Mouse (Mus musculus) CH12.LX (cell line): Measurements from ENCODE around the gene Kctd3. TPM values are rescaled to one million over a fixed set of nuclear protein-coding genes. Genes with fewer than 3 reads are reported as not detected.

Source experiments
- DNase-seq: peaks from one replicate; pipeline ENCODE4 v3.0.0-alpha.2; 2013; ENCODE audit errors: extremely low read depth
- H3K27ac ChIP-seq: 2 replicates; pipeline ENCODE4 v1.5.1; 2012; ENCODE audit warnings: low read depth, mild to moderate bottlenecking, control low read depth, moderate library complexity; ENCODE audit not compliant: insufficient read depth
- H3K27me3 ChIP-seq: replicated peaks from 2 replicates; pipeline ENCODE3; 2012; ENCODE audit warnings: inconsistent platforms
- H3K36me3 ChIP-seq, 2 experiments: replicated peaks in 1 of 2; 2 replicates each; pipeline versions ENCODE3 to v1.6.1; 2012; ENCODE audit warnings: inconsistent platforms in 1 of 2, low read length in 1 of 2, mild to moderate bottlenecking in 1 of 2, mixed read lengths in 1 of 2, moderate library complexity in 1 of 2; ENCODE audit not compliant: control insufficient read depth in 1 of 2, insufficient read depth in 1 of 2
- H3K4me1 ChIP-seq, 2 experiments: 2 replicates each; pipeline ENCODE4 v1.6.1; 2012; ENCODE audit warnings: inconsistent platforms in 1 of 2, moderate library complexity in 1 of 2; ENCODE audit not compliant: insufficient read depth in 2 of 2, control insufficient read depth in 1 of 2
- H3K4me2 ChIP-seq: 2 replicates; pipeline ENCODE4 v1.6.1; 2012; ENCODE audit warnings: low read depth, mild to moderate bottlenecking, control low read depth; ENCODE audit not compliant: poor library complexity, insufficient read depth, severe bottlenecking
- H3K4me3 ChIP-seq, 3 experiments: fragments of 150-350 bp in 1 of 3; sonication (generic) in 1 of 3; replicated peaks in 1 of 3; 2 replicates each; pipeline versions ENCODE3 to v1.5.1; 2011 to 2012; ENCODE audit warnings: low read depth in 2 of 3, low read length in 2 of 3, mild to moderate bottlenecking in 2 of 3, moderate library complexity in 2 of 3, control low read depth in 1 of 3, improper control_type of control experiment in 1 of 3, inconsistent platforms in 1 of 3, mixed read lengths in 1 of 3; ENCODE audit not compliant: poor library complexity in 1 of 3
- H3K79me2 ChIP-seq: replicated peaks from 2 replicates; pipeline ENCODE4 v1.6.1; 2012; ENCODE audit warnings: mild to moderate bottlenecking, moderate library complexity; ENCODE audit not compliant: control insufficient read depth, poor library complexity, insufficient read depth, severe bottlenecking; ENCODE audit errors: extremely low read depth
- H3K9ac ChIP-seq: 2 replicates; pipeline ENCODE4 v1.6.1; 2012; ENCODE audit warnings: low read depth, mild to moderate bottlenecking, control low read depth, moderate library complexity; ENCODE audit not compliant: insufficient read depth
- H3K9me3 ChIP-seq: replicated peaks from 2 replicates; pipeline ENCODE3; 2012; ENCODE audit warnings: low read length, inconsistent platforms, mixed read lengths
- BHLHE40 ChIP-seq: IDR thresholded peaks from 2 replicates; pipeline ENCODE4 v1.6.1; 2011; ENCODE audit warnings: mild to moderate bottlenecking, low read depth, low read length, improper control_type of control experiment
- NELFE ChIP-seq: IDR thresholded peaks from 2 replicates; pipeline ENCODE4 v1.6.1; 2011; ENCODE audit warnings: low read depth, low read length, improper control_type of control experiment
- NRF1 ChIP-seq: IDR thresholded peaks from 2 replicates; pipeline ENCODE4 v1.6.1; 2014; ENCODE audit warnings: low read depth, mild to moderate bottlenecking, inconsistent platforms, low read length, improper control_type of control experiment, moderate library complexity
- POLR2A ChIP-seq: IDR thresholded peaks from 2 replicates; pipeline ENCODE4 v1.6.1; 2011; ENCODE audit warnings: low read depth, mild to moderate bottlenecking, improper control_type of control experiment, low read length
- RCOR1 ChIP-seq: conservative IDR thresholded peaks from 2 replicates; pipeline ENCODE4 v1.6.1; 2012; ENCODE audit warnings: low read depth, mild to moderate bottlenecking, inconsistent platforms, low read length, improper control_type of control experiment
- SMC3 ChIP-seq: IDR thresholded peaks from 2 replicates; pipeline ENCODE4 v1.6.1; 2011; ENCODE audit warnings: low read depth, low read length, improper control_type of control experiment
- TCF12 ChIP-seq: IDR thresholded peaks from 2 replicates; pipeline ENCODE4 v1.6.1; 2014; ENCODE audit warnings: low read depth, mild to moderate bottlenecking, inconsistent platforms, low read length, improper control_type of control experiment
- UBTF ChIP-seq: IDR thresholded peaks from 2 replicates; pipeline ENCODE4 v1.6.1; 2012; ENCODE audit warnings: low read depth, mild to moderate bottlenecking, inconsistent platforms, low read length, improper control_type of control experiment, moderate library complexity
- USF1 ChIP-seq: IDR thresholded peaks from 2 replicates; pipeline ENCODE4 v1.6.1; 2014; ENCODE audit warnings: low read depth, mild to moderate bottlenecking, inconsistent platforms, low read length, improper control_type of control experiment
- dilution Hi-C: fragments of 300-500 bp; cut with MboI; formaldehyde crosslinking; loops from 2 replicates; pipeline ENCODE4 v1.14.3; 2020; ENCODE audit warnings: low sequenced_read_pairs; ENCODE audit not compliant: extremely low pct_unique_long_range_greater_than_20kb, extremely low pct_ligation_motif_present
- in situ Hi-C: fragments of 300-500 bp; cut with MboI; formaldehyde crosslinking; loops from 3 replicates; pipeline ENCODE4 v1.14.3; 2019; ENCODE audit warnings: low sequenced_read_pairs, low pct_ligation_motif_present, low pct_unique_long_range_greater_than_20kb, mixed read lengths
- polyA plus RNA-seq: library from polyadenylated mRNA; unstranded; fragments of >175 nt; gene quantifications from 2 replicates; pipeline ENCODE4 v1.2.1, GENCODE M21; 2012; ENCODE audit warnings: low read depth; ENCODE audit not compliant: insufficient read length
- total RNA-seq, 2 experiments: library from RNA; depleted of rRNA; stranded (reverse); fragments of 300-350 nt in 1 of 2; fragments of >200 nt in 1 of 2; gene quantifications; 2 replicates each; pipeline ENCODE4 v1.2.3; 2012 to 2014

Kctd3 gene
- total and polyA plus RNA-seq, 3 experiments, result 8.9 to 18.0 (median 15.4) TPM

GRCm38 (mm10) chr1:189015372-189015771 is 7.7 kb upstream of the Kctd3 start:
- no peak overlapping the region for H3K27ac ChIP-seq
- H3K4me3 ChIP-seq, result no peak overlapping the region
- in situ Hi-C loops (no loop called here), dilution Hi-C loops (no loop called here)
- DNase-seq, result no peak
- H3K9me3 ChIP-seq, result no peaks in the 10 kb centered on the region
- no peak overlapping the region for H3K9ac ChIP-seq
- no peak for TF ChIP-seq POLR2A
- TF ChIP-seq RCOR1, result no peak
- no peak for TF ChIP-seq TCF12
- no peak for TF ChIP-seq NRF1
- no peak for TF ChIP-seq UBTF
- TF ChIP-seq, all 38 proteins: peak for 0
- H3K79me2 ChIP-seq, result no peaks in the 10 kb centered on the region
- no peak overlapping the region for H3K4me2 ChIP-seq
- H3K4me1 ChIP-seq, result peaks cover 5 to 12% of the 10 kb centered on the region in 2 experiments
- no peaks in the 10 kb centered on the region for H3K36me3 ChIP-seq
- H3K27me3 ChIP-seq, result no peaks in the 10 kb centered on the region

- no peak for DNase-seq
- Histone ChIP-seq H3K4me2 (no peak overlapping the region), H3K9ac (no peak overlapping the region), H3K4me1 (peaks cover 5 to 12% of the 10 kb centered on the region in 2 experiments), H3K27me3 (no peaks in the 10 kb centered on the region), H3K27ac (no peak overlapping the region), H3K9me3 (no peaks in the 10 kb centered on the region), H3K79me2 (no peaks in the 10 kb centered on the region), H3K36me3 (no peaks in the 10 kb centered on the region), H3K4me3 (no peak overlapping the region)
- TF ChIP-seq SMC3 (no peak), USF1 (no peak), TCF12 (no peak), BHLHE40 (no peak), NELFE (no peak), RCOR1 (no peak)
- dilution Hi-C loops, result no loop called here
- in situ Hi-C loops, result no loop called here
Observed at GRCm38 (mm10) chr1:189013587-189013921, 5.9 kb upstream of the Kctd3 start.

GRCm38 (mm10) chr1:189012846-189013586 is 5.4 kb upstream of the Kctd3 start:
- H3K9ac ChIP-seq, result no peak overlapping the region
- DNase-seq, result no peak
- TF ChIP-seq UBTF, result no peak
- TF ChIP-seq, all 38 proteins: peak for 0
- no peak overlapping the region for H3K4me2 ChIP-seq
- no peaks in the 10 kb centered on the region for H3K79me2 ChIP-seq
- peaks cover 5 to 14% of the 10 kb centered on the region in 2 experiments for H3K4me1 ChIP-seq
- H3K27ac ChIP-seq, result no peak overlapping the region
- no peaks in the 10 kb centered on the region for H3K27me3 ChIP-seq
- in situ Hi-C loops, result no loop called here
- H3K36me3 ChIP-seq, result no peaks in the 10 kb centered on the region
- no peak overlapping the region for H3K4me3 ChIP-seq
- H3K9me3 ChIP-seq, result no peaks in the 10 kb centered on the region
- dilution Hi-C loops, result no loop called here
